Mouse (Mus musculus) embryonic facial prominence, embryonic 11.5 days (tissue): ENCODE measurements around the gene Slc38a1. TPM values are rescaled to one million over a fixed set of nuclear protein-coding genes. Genes with fewer than 3 reads are reported as not detected.
A peak's percentile ranks its signal among the peaks of the same experiment; 100 is the strongest.

Experiments
- ATAC-seq: fragments of 200-750 bp; cut with Nextera tagmentation; replicated peaks from 2 replicates; pipeline ENCODE4 v1.8.0; 2017; ENCODE audit warnings: low read depth; ENCODE audit not compliant: insufficient number of reproducible peaks, low FRiP score, low TSS enrichment
- DNase-seq: peaks from one replicate; pipeline ENCODE4 v3.0.0-alpha.2; 2015; ENCODE audit warnings: low spot score
- H3K27ac ChIP-seq: fragments of 300-500 bp; sonication (generic); replicated peaks from 2 replicates; pipeline ENCODE4 v1.5.1; 2014; ENCODE audit warnings: mild to moderate bottlenecking, low read depth, low read length, control low read depth
- H3K27me3 ChIP-seq: fragments of 300-500 bp; sonication (generic); 2 replicates; pipeline ENCODE4 v1.6.1; 2014; ENCODE audit warnings: mild to moderate bottlenecking, low read length, moderate library complexity, mixed read lengths; ENCODE audit not compliant: control insufficient read depth, insufficient read depth
- H3K36me3 ChIP-seq: fragments of 300-500 bp; sonication (generic); replicated peaks from 2 replicates; pipeline ENCODE4 v1.6.1; 2014; ENCODE audit warnings: low read depth, mild to moderate bottlenecking, low read length, moderate library complexity, mixed read lengths; ENCODE audit not compliant: control insufficient read depth, insufficient read depth
- H3K4me1 ChIP-seq: fragments of 300-500 bp; sonication (generic); 2 replicates; pipeline ENCODE4 v1.6.1; 2014; ENCODE audit warnings: low read length, mixed read lengths; ENCODE audit not compliant: control insufficient read depth, insufficient read depth
- H3K4me2 ChIP-seq: fragments of 300-500 bp; sonication (generic); 2 replicates; pipeline ENCODE4 v1.6.1; 2014; ENCODE audit warnings: low read depth, mild to moderate bottlenecking, control low read depth, low read length, moderate library complexity
- H3K4me3 ChIP-seq: fragments of 300-500 bp; sonication (generic); 2 replicates; pipeline ENCODE4 v1.5.1; 2014; ENCODE audit warnings: low read depth, low read length, control low read depth
- H3K9ac ChIP-seq: fragments of 300-500 bp; sonication (generic); replicated peaks from 2 replicates; pipeline ENCODE4 v1.6.1; 2014; ENCODE audit warnings: mild to moderate bottlenecking, control low read depth, low read length
- H3K9me3 ChIP-seq: fragments of 300-500 bp; sonication (generic); replicated peaks from 2 replicates; pipeline ENCODE4 v1.6.1; 2016; ENCODE audit warnings: mild to moderate bottlenecking, low read length, inconsistent platforms, mixed read lengths; ENCODE audit not compliant: control insufficient read depth
- WGBS: fragments of 180-500 bp; shearing (Covaris S2); extraction: QIAGEN DNeasy Blood & Tissue Kit; methylation state at CpG from one replicate; pipeline ENCODE4 v1.1.7; 2014; 5-methylcytosine and 5-hydroxymethylcytosine counted together
- polyA plus RNA-seq: library from polyadenylated mRNA; unstranded; fragments of >200 nt; fragmentation: Nextera tagmentation; extraction: Ambion mirVana; gene quantifications from 2 replicates; pipeline ENCODE4 v1.2.1, GENCODE M21; 2014

Slc38a1 gene
- polyA plus RNA-seq, 1 experiment from 2014 or later = 101 TPM

DNA sequence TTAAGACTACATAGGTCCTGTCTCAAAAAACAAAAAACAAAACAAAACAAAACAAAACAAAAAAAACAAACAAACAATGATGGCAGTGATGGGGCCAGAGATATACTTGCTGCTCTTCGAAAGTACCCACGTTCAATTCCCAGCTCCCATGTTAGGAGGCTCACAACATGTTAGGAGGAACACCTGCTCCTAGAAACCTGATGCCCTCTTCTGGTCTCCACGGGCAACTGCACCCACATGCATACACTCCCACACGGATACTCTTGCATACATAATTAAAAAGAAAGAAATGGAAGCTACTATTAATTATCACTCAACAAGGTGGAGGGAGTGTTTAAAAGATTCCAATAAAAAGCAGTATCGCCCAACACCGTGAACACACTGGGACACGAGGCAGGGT, 20.3 kb downstream of the Slc38a1 start:
- ATAC-seq = no peak

GRCm38 (mm10) chr15:96621686-96622085, 21.0 kb downstream of the Slc38a1 start:
- WGBS = 90% methylated on average over 6 of the region's 6 CpGs
- ATAC-seq = no peak

More for the DNA sequence above, 20.3 kb downstream of the Slc38a1 start:
- Histone ChIP-seq H3K4me3 (no peak overlapping the region), H3K27me3 (no peaks in the 10 kb centered on the region), H3K9ac (no peak overlapping the region), H3K27ac (no peak overlapping the region), H3K4me1 (no peaks in the 10 kb centered on the region), H3K36me3 (peaks cover 20% of the 10 kb centered on the region), H3K4me2 (no peak overlapping the region), H3K9me3 (no peaks in the 10 kb centered on the region)
- no peak for DNase-seq
- WGBS = 97% methylated on average over 7 of the region's 7 CpGs

GRCm38 (mm10) chr15:96617555-96617954, 25.2 kb downstream of the Slc38a1 start:
- Histone ChIP-seq H3K27me3 (no peaks in the 10 kb centered on the region), H3K9me3 (no peaks in the 10 kb centered on the region; the same call in 1 of the 2 replicates), H3K27ac (no peak overlapping the region), H3K4me1 (no peaks in the 10 kb centered on the region), H3K4me3 (no peak overlapping the region), H3K4me2 (no peak overlapping the region), H3K9ac (no peak overlapping the region), H3K36me3 (peaks cover 38% of the 10 kb centered on the region)
- WGBS = 89% methylated on average over 7 of the region's 7 CpGs
- DNase-seq = peak; percentile 17
- ATAC-seq = no peak

More at GRCm38 (mm10) chr15:96621686-96622085, 21.0 kb downstream of the Slc38a1 start:
- H3K9ac ChIP-seq = no peak overlapping the region
- H3K4me2 ChIP-seq = no peak overlapping the region
- H3K9me3 ChIP-seq = no peaks in the 10 kb centered on the region
- no peak for DNase-seq
- H3K27me3 ChIP-seq = no peaks in the 10 kb centered on the region
- peaks cover 20% of the 10 kb centered on the region for H3K36me3 ChIP-seq
- H3K27ac ChIP-seq = no peak overlapping the region
- no peaks in the 10 kb centered on the region for H3K4me1 ChIP-seq
- H3K4me3 ChIP-seq = no peak overlapping the region

GRCm38 (mm10) chr15:96608671-96609070, 34.0 kb downstream of the Slc38a1 start:
- ATAC-seq (no peak), DNase-seq (no peak)
- WGBS = 88% methylated on average over 7 of the region's 7 CpGs
- H3K9me3 ChIP-seq = no peaks in the 10 kb centered on the region
- no peaks in the 10 kb centered on the region for H3K4me1 ChIP-seq
- H3K27me3 ChIP-seq = no peaks in the 10 kb centered on the region
- H3K27ac ChIP-seq = no peak overlapping the region
- H3K4me3 ChIP-seq = no peak overlapping the region
- H3K9ac ChIP-seq = no peak overlapping the region
- peaks cover 12% of the 10 kb centered on the region for H3K36me3 ChIP-seq
- no peak overlapping the region for H3K4me2 ChIP-seq

GRCm38 (mm10) chr15:96607422-96607821, 35.3 kb downstream of the Slc38a1 start:
- DNase-seq (no peak), ATAC-seq (no peak)
- Histone ChIP-seq H3K9ac (no peak overlapping the region), H3K27ac (no peak overlapping the region), H3K4me2 (no peak overlapping the region), H3K27me3 (no peaks in the 10 kb centered on the region), H3K4me1 (no peaks in the 10 kb centered on the region), H3K4me3 (no peak overlapping the region), H3K36me3 (peaks cover 4% of the 10 kb centered on the region; the same call in 1 of the 2 replicates), H3K9me3 (no peaks in the 10 kb centered on the region)
- WGBS = 86% methylated on average over 5 of the region's 5 CpGs

GRCm38 (mm10) chr15:96604282-96604681, 38.4 kb downstream of the Slc38a1 start:
- ATAC-seq (no peak), DNase-seq (no peak)
- Histone ChIP-seq H3K9me3 (no peaks in the 10 kb centered on the region), H3K27ac (no peak overlapping the region), H3K4me2 (no peak overlapping the region), H3K4me1 (no peaks in the 10 kb centered on the region), H3K4me3 (no peak overlapping the region), H3K9ac (no peak overlapping the region), H3K27me3 (no peaks in the 10 kb centered on the region), H3K36me3 (peaks cover 2% of the 10 kb centered on the region; the same call in 1 of the 2 replicates)
- 76% methylated on average over 10 of the region's 10 CpGs for WGBS

- no peak for ATAC-seq
- Histone ChIP-seq H3K4me3 (no peak overlapping the region), H3K9me3 (no peaks in the 10 kb centered on the region), H3K27me3 (no peaks in the 10 kb centered on the region), H3K9ac (no peak overlapping the region), H3K4me1 (no peaks in the 10 kb centered on the region), H3K27ac (no peak overlapping the region), H3K36me3 (peaks cover 2% of the 10 kb centered on the region; the same call in 1 of the 2 replicates), H3K4me2 (no peak overlapping the region)
- WGBS = 79% methylated on average over 16 of the region's 16 CpGs
- DNase-seq = no peak
Observed at GRCm38 (mm10) chr15:96602043-96602442, 40.7 kb downstream of the Slc38a1 start.

- Histone ChIP-seq H3K27ac (no peak overlapping the region), H3K27me3 (no peaks in the 10 kb centered on the region), H3K4me3 (no peak overlapping the region), H3K4me2 (no peak overlapping the region), H3K36me3 (peaks cover 2% of the 10 kb centered on the region; the same call in 1 of the 2 replicates), H3K9me3 (no peaks in the 10 kb centered on the region), H3K9ac (no peak overlapping the region), H3K4me1 (no peaks in the 10 kb centered on the region)
- WGBS = 87% methylated on average over 21 of the region's 21 CpGs
- no peak for DNase-seq
- no peak for ATAC-seq
Observed at GRCm38 (mm10) chr15:96599852-96600781, 42.6 kb downstream of the Slc38a1 start.
